Mouse (Mus musculus) midbrain, embryonic 14.5 days (tissue): Measurements from ENCODE around the gene Bicc1. TPM values are rescaled to one million over a fixed set of nuclear protein-coding genes. Genes with fewer than 3 reads are reported as not detected.

Experiments
- ATAC-seq: fragments of 200-750 bp; cut with Nextera tagmentation; 2 replicates; pipeline ENCODE4 v1.8.0; 2017; ENCODE audit warnings: moderate number of reproducible peaks, moderate library complexity; ENCODE audit not compliant: low FRiP score, low TSS enrichment
- DNase-seq: peaks from one replicate; pipeline ENCODE4 v3.0.0-alpha.2; 2015
- H3K27ac ChIP-seq: fragments of 300-500 bp; sonication (generic); replicated peaks from 2 replicates; pipeline ENCODE4 v1.5.1; 2014; ENCODE audit warnings: mild to moderate bottlenecking, low read depth, low read length, moderate library complexity
- H3K27me3 ChIP-seq: fragments of 300-500 bp; sonication (generic); 2 replicates; pipeline ENCODE4 v1.6.1; 2014; ENCODE audit warnings: low read length, control low read depth, mixed read lengths; ENCODE audit not compliant: control insufficient read depth, insufficient read depth
- H3K36me3 ChIP-seq: fragments of 300-500 bp; sonication (generic); 2 replicates; pipeline ENCODE4 v1.6.1; 2014; ENCODE audit warnings: low read length, control low read depth; ENCODE audit not compliant: control insufficient read depth, insufficient read depth
- H3K4me1 ChIP-seq: fragments of 300-500 bp; sonication (generic); 2 replicates; pipeline ENCODE4 v1.6.1; 2014; ENCODE audit warnings: mild to moderate bottlenecking, antibody characterized with exemption, low read length, control low read depth; ENCODE audit not compliant: control insufficient read depth, insufficient read depth
- H3K4me2 ChIP-seq: fragments of 300-500 bp; sonication (generic); 2 replicates; pipeline ENCODE4 v1.6.1; 2014; ENCODE audit warnings: mild to moderate bottlenecking, low read length, moderate library complexity
- H3K4me3 ChIP-seq: fragments of 300-500 bp; sonication (generic); replicated peaks from 2 replicates; pipeline ENCODE4 v1.5.1; 2014; ENCODE audit warnings: low read depth, low read length
- H3K9ac ChIP-seq: fragments of 300-500 bp; sonication (generic); replicated peaks from 2 replicates; pipeline ENCODE4 v1.6.1; 2014; ENCODE audit warnings: mild to moderate bottlenecking, low read length, moderate library complexity
- H3K9me3 ChIP-seq: fragments of 300-500 bp; sonication (generic); 2 replicates; pipeline ENCODE4 v1.6.1; 2016; ENCODE audit warnings: low read length, control low read depth, mixed read lengths; ENCODE audit not compliant: control insufficient read depth
- WGBS: fragments of 180-500 bp; shearing (Covaris S2); extraction: QIAGEN DNeasy Blood & Tissue Kit; methylation state at CpG from one replicate; pipeline ENCODE4 v1.1.7; 2014; 5-methylcytosine and 5-hydroxymethylcytosine counted together
- polyA plus RNA-seq: library from polyadenylated mRNA; unstranded; fragments of >200 nt; fragmentation: Nextera tagmentation; extraction: Ambion mirVana; gene quantifications from 2 replicates; pipeline ENCODE4 v1.2.1, GENCODE M21; 2014

Gene Bicc1
- polyA plus RNA-seq, 1 experiment from 2014 or later = 6.2 TPM

GRCm38 (mm10) chr10:71122480-71122879 is 37.0 kb downstream of the Bicc1 start:
- no peak overlapping the region for H3K4me2 ChIP-seq
- H3K4me3 ChIP-seq = no peak overlapping the region
- WGBS = 82% methylated on average over 8 of the region's 8 CpGs
- H3K9ac ChIP-seq = no peak overlapping the region
- H3K36me3 ChIP-seq = no peaks in the 10 kb centered on the region
- H3K27ac ChIP-seq = no peak overlapping the region
- ATAC-seq = no peak
- H3K4me1 ChIP-seq = no peaks in the 10 kb centered on the region
- DNase-seq = no peak
- no peaks in the 10 kb centered on the region for H3K27me3 ChIP-seq
- H3K9me3 ChIP-seq = no peaks in the 10 kb centered on the region

DNA sequence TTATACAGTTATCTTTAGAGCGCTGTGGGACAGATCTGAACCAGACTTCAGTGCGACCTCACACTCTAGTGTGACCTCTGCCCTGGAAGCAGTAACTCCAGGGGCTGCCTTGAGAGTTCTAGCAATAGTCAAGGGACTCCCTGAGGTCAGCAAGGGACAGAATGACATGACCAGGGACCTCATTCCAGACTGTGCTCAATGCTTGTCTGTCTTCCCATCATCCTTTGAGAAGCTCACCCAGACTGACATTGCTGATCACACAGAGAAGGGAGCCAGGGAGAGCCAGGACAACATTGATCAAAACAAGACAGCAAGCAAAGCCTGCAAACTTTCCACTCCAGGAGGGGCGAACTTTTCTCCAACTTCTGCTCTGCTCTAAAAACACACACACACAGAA is 38.7 kb downstream of the Bicc1 start:
- no peak overlapping the region for H3K27ac ChIP-seq
- H3K4me1 ChIP-seq = no peaks in the 10 kb centered on the region
- no peak overlapping the region for H3K4me2 ChIP-seq
- no peaks in the 10 kb centered on the region for H3K36me3 ChIP-seq
- H3K9ac ChIP-seq = no peak overlapping the region
- DNase-seq (no peak), ATAC-seq (no peak)
- H3K4me3 ChIP-seq = no peak overlapping the region
- no peaks in the 10 kb centered on the region for H3K9me3 ChIP-seq
- H3K27me3 ChIP-seq = no peaks in the 10 kb centered on the region
- WGBS = 94% methylated on average over 3 of the region's 3 CpGs

DNA sequence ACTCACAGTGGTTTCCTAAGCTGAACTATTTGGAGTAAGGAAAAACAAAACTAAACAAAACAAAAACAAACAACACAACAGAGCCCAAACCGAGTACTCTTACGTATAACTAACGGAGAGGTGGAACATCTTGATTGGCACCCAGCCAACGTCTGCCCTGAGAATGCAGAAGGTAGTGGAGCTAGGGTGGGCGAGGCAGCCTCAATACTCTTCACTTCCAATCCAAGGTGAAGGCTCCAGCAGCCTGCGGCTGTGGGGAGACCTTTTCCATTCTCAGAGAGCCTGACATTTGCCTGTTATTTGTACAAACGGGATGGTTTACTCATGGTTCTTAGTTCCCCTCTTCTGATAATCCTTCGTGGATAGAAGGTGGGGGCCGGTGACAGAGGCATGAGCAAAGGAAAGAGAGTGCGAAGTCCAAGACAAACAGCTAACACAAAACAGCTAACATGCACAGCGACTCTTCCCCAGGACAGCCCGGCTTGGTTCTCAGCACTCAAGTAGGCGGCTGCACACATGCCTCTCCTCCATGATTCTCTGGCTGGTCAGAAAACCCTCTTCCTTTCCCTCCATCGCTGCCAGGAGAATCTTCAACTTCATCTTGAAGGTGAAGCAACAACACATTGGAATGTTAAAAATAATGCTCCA is 39.3 kb downstream of the Bicc1 start:
- no peaks in the 10 kb centered on the region for H3K4me1 ChIP-seq
- H3K4me2 ChIP-seq = no peak overlapping the region
- H3K27me3 ChIP-seq = no peaks in the 10 kb centered on the region
- no peak overlapping the region for H3K9ac ChIP-seq
- 82% methylated on average over 14 of the region's 14 CpGs for WGBS
- ATAC-seq (no peak), DNase-seq (no peak)
- H3K4me3 ChIP-seq = no peak overlapping the region
- no peak overlapping the region for H3K27ac ChIP-seq
- no peaks in the 10 kb centered on the region for H3K9me3 ChIP-seq
- H3K36me3 ChIP-seq = no peaks in the 10 kb centered on the region

GRCm38 (mm10) chr10:71119120-71119847 is 40.2 kb downstream of the Bicc1 start:
- Histone ChIP-seq H3K4me1 (no peaks in the 10 kb centered on the region), H3K4me3 (no peak overlapping the region), H3K27ac (no peak overlapping the region), H3K9me3 (no peaks in the 10 kb centered on the region), H3K9ac (no peak overlapping the region), H3K27me3 (no peaks in the 10 kb centered on the region), H3K36me3 (no peaks in the 10 kb centered on the region), H3K4me2 (no peak overlapping the region)
- ATAC-seq = no peak
- no peak for DNase-seq
- 84% methylated on average over 15 of the region's 15 CpGs for WGBS

GRCm38 (mm10) chr10:71117766-71118165 is 41.7 kb downstream of the Bicc1 start:
- Histone ChIP-seq H3K4me3 (no peak overlapping the region), H3K9me3 (no peaks in the 10 kb centered on the region), H3K36me3 (no peaks in the 10 kb centered on the region), H3K27ac (no peak overlapping the region), H3K4me2 (no peak overlapping the region), H3K9ac (no peak overlapping the region), H3K27me3 (no peaks in the 10 kb centered on the region), H3K4me1 (no peaks in the 10 kb centered on the region)
- ATAC-seq = no peak
- WGBS = 91% methylated on average over 7 of the region's 7 CpGs
- no peak for DNase-seq

- Histone ChIP-seq H3K27ac (no peak overlapping the region), H3K4me2 (no peak overlapping the region), H3K27me3 (no peaks in the 10 kb centered on the region), H3K4me3 (no peak overlapping the region), H3K4me1 (no peaks in the 10 kb centered on the region), H3K9ac (no peak overlapping the region), H3K9me3 (no peaks in the 10 kb centered on the region), H3K36me3 (no peaks in the 10 kb centered on the region)
- ATAC-seq (no peak), DNase-seq (no peak)
- 92% methylated on average over 10 of the region's 10 CpGs for WGBS
Measured at GRCm38 (mm10) chr10:71114260-71114920, 45.1 kb downstream of the Bicc1 start.

DNA sequence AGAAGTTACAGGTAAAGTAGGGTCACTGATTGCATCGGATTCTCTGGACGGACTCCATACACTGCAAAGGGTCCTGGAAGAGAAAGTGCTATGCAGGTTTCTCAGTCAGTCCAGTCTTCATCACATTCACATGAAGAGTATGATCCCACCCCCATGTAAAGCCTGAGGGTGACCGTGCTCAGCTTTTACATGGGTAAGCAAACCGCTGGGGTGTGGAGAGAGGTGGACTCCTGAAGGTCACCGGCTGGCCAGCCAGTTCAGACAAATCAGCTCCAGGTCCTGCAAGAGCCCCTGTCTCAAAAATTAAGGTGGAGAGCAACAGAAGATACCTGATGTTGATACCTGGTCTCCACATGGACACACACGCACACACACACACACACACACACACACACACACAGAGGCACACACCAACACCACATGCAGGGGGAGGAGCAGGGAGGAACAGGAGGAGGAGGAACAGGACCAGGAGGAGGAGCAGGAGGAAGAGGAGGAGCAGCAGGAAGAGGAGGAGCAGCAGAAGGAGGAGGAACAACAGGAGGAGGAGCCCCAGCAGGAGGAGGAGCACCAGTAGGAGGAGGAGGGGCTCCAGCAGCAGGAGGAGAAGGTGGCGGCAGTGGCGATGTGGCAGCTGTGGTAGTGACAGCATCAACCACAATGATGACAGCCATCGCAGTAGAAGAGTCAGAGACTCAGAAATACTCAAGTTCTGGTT is 52.9 kb downstream of the Bicc1 start:
- ATAC-seq = no peak
- no peak overlapping the region for H3K4me3 ChIP-seq
- WGBS = 95% methylated on average over 9 of the region's 9 CpGs

GRCm38 (mm10) chr10:71104791-71105190 is 54.7 kb downstream of the Bicc1 start:
- Histone ChIP-seq H3K36me3 (no peaks in the 10 kb centered on the region), H3K27ac (no peak overlapping the region), H3K4me2 (no peak overlapping the region), H3K9ac (no peak overlapping the region), H3K27me3 (no peaks in the 10 kb centered on the region), H3K4me1 (peaks cover 3% of the 10 kb centered on the region; the same call in 1 of the 2 replicates), H3K9me3 (no peaks in the 10 kb centered on the region), H3K4me3 (no peak overlapping the region)
- WGBS = 78% methylated on average over 6 of the region's 6 CpGs
- ATAC-seq (no peak), DNase-seq (no peak)

More for the DNA sequence above, 52.9 kb downstream of the Bicc1 start:
- H3K27ac ChIP-seq = no peak overlapping the region
- no peaks in the 10 kb centered on the region for H3K9me3 ChIP-seq
- no peaks in the 10 kb centered on the region for H3K27me3 ChIP-seq
- no peak for DNase-seq
- no peak overlapping the region for H3K4me2 ChIP-seq
- H3K36me3 ChIP-seq = no peaks in the 10 kb centered on the region
- H3K9ac ChIP-seq = no peak overlapping the region
- H3K4me1 ChIP-seq = no peaks in the 10 kb centered on the region
